Mouse (Mus musculus): ENCODE measurements around the gene Htt.

GRCm38 (mm10) chr5:34907230-34907629 lies 145.7 kb downstream of the Htt start:
- TF ChIP-seq POLR2A (IDR thresholded peaks at IDR 0.05; ENCODE audit: extremely low read depth, insufficient read depth, low read length) (no peak), CTCF (IDR thresholded peaks at IDR 0.05; ENCODE audit: low read depth, low read length) (no peak)

Measured in liver, adult 2 months (tissue).